Mouse (Mus musculus): Measurements from ENCODE around the gene Mex3d. TPM values are rescaled to one million over a fixed set of nuclear protein-coding genes. Genes with fewer than 3 reads are reported as not detected.

Gene Mex3d
- polyA plus RNA-seq, 2 experiments, result 8.2 to 44.0 TPM

DNA sequence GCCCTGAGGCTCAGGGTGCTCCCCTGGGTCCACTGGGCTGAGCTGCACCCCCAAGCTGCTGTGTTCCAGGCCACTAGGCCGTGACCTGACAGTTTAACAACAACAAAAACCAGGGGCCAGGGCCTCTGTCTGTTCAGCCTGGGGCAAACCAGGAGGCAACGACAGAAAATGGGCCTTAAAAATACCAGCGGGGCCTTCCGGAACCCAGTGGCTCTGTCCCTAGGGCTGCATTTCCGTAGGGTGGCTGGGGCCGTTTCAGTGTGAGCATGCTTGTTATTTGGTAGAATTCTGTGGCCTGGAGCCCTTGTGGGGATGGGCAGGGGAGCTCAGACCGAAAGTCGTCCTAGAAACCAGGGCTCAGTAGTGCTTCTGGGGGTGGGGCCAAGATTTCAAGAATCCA, 42.3 kb upstream of the Mex3d start:
- no peak for ATAC-seq (ENCODE audit: low FRiP score, low read depth)
- Histone ChIP-seq H3K4me1 (ENCODE audit: control insufficient read depth, insufficient read depth, low read length) (peaks cover 8% of the 10 kb centered on the region), H3K4me3 (replicated peaks; ENCODE audit: low read length) (no peak overlapping the region), H3K4me2 (replicated peaks; ENCODE audit: low read depth, low read length, severe bottlenecking) (no peak overlapping the region), H3K27me3 (ENCODE audit: control insufficient read depth, insufficient read depth, low read length) (no peaks in the 10 kb centered on the region), H3K27ac (replicated peaks; ENCODE audit: low read depth, low read length) (no peak overlapping the region), H3K36me3 (ENCODE audit: control insufficient read depth, insufficient read depth, low read length) (peaks cover 65% of the 10 kb centered on the region), H3K9me3 (ENCODE audit: control insufficient read depth, low read length) (no peaks in the 10 kb centered on the region), H3K9ac (ENCODE audit: low read depth, low read length, severe bottlenecking) (no peak overlapping the region)
- no peak for DNase-seq (ENCODE audit: low spot score)
- WGBS, result 84% methylated on average over 8 of the region's 8 CpGs
- no peak for TF ChIP-seq POLR2A (IDR thresholded peaks at IDR 0.05; ENCODE audit: borderline replicate concordance, extremely low read depth, insufficient read depth, insufficient read length)

- Histone ChIP-seq H3K4me3 (replicated peaks; ENCODE audit: low read length) (no peak overlapping the region), H3K9me3 (ENCODE audit: control insufficient read depth, low read length) (no peaks in the 10 kb centered on the region), H3K4me2 (replicated peaks; ENCODE audit: low read depth, low read length, severe bottlenecking) (no peak overlapping the region), H3K36me3 (ENCODE audit: control insufficient read depth, insufficient read depth, low read length) (peaks cover 100% of the 10 kb centered on the region), H3K9ac (ENCODE audit: low read depth, low read length, severe bottlenecking) (no peak overlapping the region), H3K27me3 (ENCODE audit: control insufficient read depth, insufficient read depth, low read length) (no peaks in the 10 kb centered on the region), H3K27ac (replicated peaks; ENCODE audit: low read depth, low read length) (no peak overlapping the region), H3K4me1 (ENCODE audit: control insufficient read depth, insufficient read depth, low read length) (no peaks in the 10 kb centered on the region)
- WGBS, result 93% methylated on average over 3 of the region's 3 CpGs
- ATAC-seq (ENCODE audit: low FRiP score, low read depth) (no peak), DNase-seq (ENCODE audit: low spot score) (no peak)
- no peak for TF ChIP-seq POLR2A (IDR thresholded peaks at IDR 0.05; ENCODE audit: borderline replicate concordance, extremely low read depth, insufficient read depth, insufficient read length)
Measured at GRCm38 (mm10) chr10:80425041-80425440, 37.6 kb upstream of the Mex3d start.

DNA sequence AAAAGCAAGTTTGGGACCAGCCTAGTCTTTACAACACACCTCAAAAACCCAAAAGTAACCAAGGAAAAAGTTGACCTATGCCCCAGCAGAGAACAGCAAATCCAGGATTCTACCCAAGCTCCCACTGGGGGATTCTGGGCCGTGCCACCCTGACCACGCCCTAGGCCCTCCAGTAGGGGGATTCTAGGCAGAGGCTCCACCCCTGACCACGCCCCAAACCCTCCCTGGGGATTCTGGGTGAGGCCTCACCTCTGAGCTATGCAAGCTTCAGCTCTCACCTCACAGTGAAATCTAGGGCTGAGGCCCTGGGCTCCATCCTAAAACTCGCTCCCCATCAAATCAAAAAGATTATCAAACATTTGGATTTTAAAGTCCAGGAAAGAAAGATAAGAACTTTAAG, 36.1 kb upstream of the Mex3d start:
- H3K4me3 ChIP-seq (replicated peaks; ENCODE audit: low read length), result no peak overlapping the region
- no peaks in the 10 kb centered on the region for H3K4me1 ChIP-seq (ENCODE audit: control insufficient read depth, insufficient read depth, low read length)
- ATAC-seq (ENCODE audit: low FRiP score, low read depth) (no peak), DNase-seq (ENCODE audit: low spot score) (no peak)
- WGBS, result 46% methylated on average over 4 of the region's 4 CpGs
- TF ChIP-seq POLR2A (IDR thresholded peaks at IDR 0.05; ENCODE audit: borderline replicate concordance, extremely low read depth, insufficient read depth, insufficient read length), result no peak
- H3K27ac ChIP-seq (replicated peaks; ENCODE audit: low read depth, low read length), result no peak overlapping the region
- H3K27me3 ChIP-seq (ENCODE audit: control insufficient read depth, insufficient read depth, low read length), result no peaks in the 10 kb centered on the region
- H3K36me3 ChIP-seq (ENCODE audit: control insufficient read depth, insufficient read depth, low read length), result peaks cover 100% of the 10 kb centered on the region
- no peaks in the 10 kb centered on the region for H3K9me3 ChIP-seq (ENCODE audit: control insufficient read depth, low read length)
- no peak overlapping the region for H3K9ac ChIP-seq (ENCODE audit: low read depth, low read length, severe bottlenecking)
- H3K4me2 ChIP-seq (replicated peaks; ENCODE audit: low read depth, low read length, severe bottlenecking), result no peak overlapping the region

GRCm38 (mm10) chr10:80421651-80422472, 34.4 kb upstream of the Mex3d start:
- Histone ChIP-seq H3K4me3 (replicated peaks; ENCODE audit: low read length) (no peak overlapping the region), H3K36me3 (ENCODE audit: control insufficient read depth, insufficient read depth, low read length) (peaks cover 100% of the 10 kb centered on the region), H3K27ac (replicated peaks; ENCODE audit: low read depth, low read length) (no peak overlapping the region), H3K4me2 (replicated peaks; ENCODE audit: low read depth, low read length, severe bottlenecking) (no peak overlapping the region), H3K9me3 (ENCODE audit: control insufficient read depth, low read length) (no peaks in the 10 kb centered on the region), H3K4me1 (ENCODE audit: control insufficient read depth, insufficient read depth, low read length) (no peaks in the 10 kb centered on the region), H3K9ac (ENCODE audit: low read depth, low read length, severe bottlenecking) (no peak overlapping the region), H3K27me3 (ENCODE audit: control insufficient read depth, insufficient read depth, low read length) (no peaks in the 10 kb centered on the region)
- no peak for TF ChIP-seq POLR2A (IDR thresholded peaks at IDR 0.05; ENCODE audit: borderline replicate concordance, extremely low read depth, insufficient read depth, insufficient read length)
- ATAC-seq (ENCODE audit: low FRiP score, low read depth) (no peak), DNase-seq (ENCODE audit: low spot score) (no peak)
- WGBS, result 88% methylated on average over 9 of the region's 9 CpGs

DNA sequence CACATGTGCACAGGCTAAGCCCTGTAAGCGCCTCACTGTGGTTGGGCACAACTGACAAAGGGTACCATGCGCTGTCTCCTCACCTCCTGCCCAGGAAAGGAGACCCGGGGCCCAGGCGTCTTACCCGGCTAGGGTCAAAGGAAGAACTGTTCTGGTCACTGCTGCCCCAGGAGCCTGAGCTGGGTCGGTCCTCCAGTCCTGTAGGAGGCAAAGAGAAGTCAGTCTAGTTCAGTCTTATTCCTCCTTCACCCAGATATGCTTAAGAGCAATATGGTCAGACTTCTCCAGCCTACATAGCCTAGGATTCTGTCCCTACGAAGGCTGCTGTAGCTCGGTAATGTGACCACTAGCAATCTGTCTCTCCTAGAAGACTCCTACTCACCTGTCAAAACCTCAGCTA, 33.7 kb upstream of the Mex3d start:
- 96% methylated on average over 8 of the region's 8 CpGs for WGBS
- H3K27me3 ChIP-seq (ENCODE audit: control insufficient read depth, insufficient read depth, low read length), result no peaks in the 10 kb centered on the region
- no peaks in the 10 kb centered on the region for H3K9me3 ChIP-seq (ENCODE audit: control insufficient read depth, low read length)
- TF ChIP-seq POLR2A (IDR thresholded peaks at IDR 0.05; ENCODE audit: borderline replicate concordance, extremely low read depth, insufficient read depth, insufficient read length), result no peak
- no peak overlapping the region for H3K9ac ChIP-seq (ENCODE audit: low read depth, low read length, severe bottlenecking)
- H3K36me3 ChIP-seq (ENCODE audit: control insufficient read depth, insufficient read depth, low read length), result peaks cover 100% of the 10 kb centered on the region
- ATAC-seq (ENCODE audit: low FRiP score, low read depth) (no peak), DNase-seq (ENCODE audit: low spot score) (no peak)
- H3K4me2 ChIP-seq (replicated peaks; ENCODE audit: low read depth, low read length, severe bottlenecking), result no peak overlapping the region
- H3K4me3 ChIP-seq (replicated peaks; ENCODE audit: low read length), result no peak overlapping the region
- H3K4me1 ChIP-seq (ENCODE audit: control insufficient read depth, insufficient read depth, low read length), result no peaks in the 10 kb centered on the region
- no peak overlapping the region for H3K27ac ChIP-seq (replicated peaks; ENCODE audit: low read depth, low read length)
